Mouse (Mus musculus) mesoderm, embryonic 11.5 days (tissue): ENCODE data around the gene Trpc5.

Source experiments
- DNase-seq: peaks from one replicate; pipeline ENCODE4 v3.0.0-alpha.2; 2012; ENCODE audit warnings: low read depth, low spot score

The Trpc5 gene

DNA sequence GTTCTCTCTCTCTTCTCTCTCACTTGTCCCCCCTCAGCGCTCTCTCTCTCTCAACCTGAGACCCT is at the start of gene Trpc5:
TSS of gene Trpc5 (minus strand) at position 39 of the 65 bp plus-strand sequence.
- DNase-seq: no peak

GRCm38 (mm10) chrX:144716330-144716729 is 28.4 kb upstream of the Trpc5 start:
- no peak for DNase-seq

GRCm38 (mm10) chrX:144689859-144690181 is 1.8 kb upstream of the Trpc5 start:
- DNase-seq: peak; percentile 6

DNA sequence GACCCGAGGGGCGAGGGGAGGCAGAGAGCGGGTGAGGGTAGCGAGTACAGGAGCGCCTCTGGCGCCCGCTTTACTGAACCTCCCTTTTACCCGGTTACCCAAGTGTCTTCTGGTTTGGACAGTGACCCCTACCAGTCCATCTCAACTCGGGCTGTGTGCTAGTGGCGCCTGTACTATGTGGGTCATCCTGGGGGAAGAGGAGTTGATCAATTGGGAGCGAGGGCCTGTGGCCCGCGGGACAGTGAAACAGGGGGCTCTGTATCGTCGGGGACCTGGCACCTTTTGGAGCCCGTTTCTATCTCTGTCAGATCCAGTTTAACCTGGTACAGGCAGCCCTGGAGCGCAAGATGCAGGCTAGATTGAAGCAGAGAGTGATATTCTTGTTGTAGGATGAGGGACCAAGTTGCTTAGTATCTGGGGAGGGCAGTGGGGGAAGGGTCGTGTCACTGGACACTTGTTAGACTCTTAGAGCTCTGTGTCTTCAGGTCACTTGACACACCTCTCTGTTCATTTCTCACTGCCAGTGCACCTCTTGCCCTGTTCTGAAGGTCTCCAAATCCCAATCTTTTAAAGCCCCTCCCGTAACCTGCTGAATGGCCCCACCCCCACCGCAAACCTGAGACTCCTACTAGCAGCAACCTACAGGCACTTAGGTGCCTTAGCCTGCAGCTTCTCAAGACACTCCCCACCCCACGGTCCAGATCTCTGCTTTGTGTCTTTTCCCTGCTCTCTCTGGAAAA is 1.3 kb upstream of the Trpc5 start:
- DNase-seq: peak; percentile 4

- peak; percentile 2 for DNase-seq
These were observed 483 bp upstream of the Trpc5 start, which contains the start of gene Rtl4 for GRCm38 (mm10) chrX:144688207-144689118. Gene Rtl4, plus strand, starts transcription at chrX:144688907.

DNA sequence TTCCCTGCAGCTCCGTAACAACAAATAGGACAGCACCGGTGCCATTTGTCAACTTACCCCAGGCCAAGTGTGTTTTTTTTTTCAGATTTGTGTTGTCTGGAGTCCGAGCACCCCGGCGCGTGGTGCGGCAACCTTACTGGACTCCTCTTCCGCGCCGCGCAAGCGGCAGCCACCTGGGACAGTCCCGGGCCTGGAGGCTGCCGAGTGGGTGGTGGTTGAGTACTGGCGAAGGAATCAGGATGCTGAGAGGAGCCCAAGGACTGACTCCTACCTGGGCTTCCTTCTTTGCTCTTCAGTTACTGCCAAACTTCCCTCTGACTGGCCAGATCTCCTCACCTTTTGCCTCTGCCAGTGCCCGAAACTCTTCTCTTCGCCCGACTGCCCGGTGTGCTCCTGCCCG is 238 bp downstream of the Trpc5 start:
- DNase-seq: no peak

DNA sequence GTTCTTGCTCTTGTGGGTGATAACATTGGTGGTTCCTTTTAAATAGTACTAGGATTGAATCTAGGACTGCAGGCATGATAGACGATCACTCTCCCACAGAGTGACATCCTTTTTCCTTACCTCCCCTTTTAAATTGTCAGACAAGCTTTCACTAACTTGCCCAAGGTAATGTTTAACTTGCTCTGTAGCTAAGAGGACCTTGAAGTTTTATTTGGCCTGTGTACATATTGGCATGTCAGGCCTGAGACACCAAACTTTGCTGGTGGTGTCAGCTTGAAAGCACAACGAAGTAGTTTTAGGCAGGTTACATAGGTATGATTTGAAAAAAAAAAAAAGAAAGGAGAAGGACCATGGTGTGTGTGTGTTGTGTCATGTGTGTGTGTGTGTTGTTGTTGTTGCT is 35.8 kb downstream of the Trpc5 start:
- no peak for DNase-seq

GRCm38 (mm10) chrX:144645394-144645793 is 42.6 kb downstream of the Trpc5 start:
- peak; percentile 4 for DNase-seq

DNA sequence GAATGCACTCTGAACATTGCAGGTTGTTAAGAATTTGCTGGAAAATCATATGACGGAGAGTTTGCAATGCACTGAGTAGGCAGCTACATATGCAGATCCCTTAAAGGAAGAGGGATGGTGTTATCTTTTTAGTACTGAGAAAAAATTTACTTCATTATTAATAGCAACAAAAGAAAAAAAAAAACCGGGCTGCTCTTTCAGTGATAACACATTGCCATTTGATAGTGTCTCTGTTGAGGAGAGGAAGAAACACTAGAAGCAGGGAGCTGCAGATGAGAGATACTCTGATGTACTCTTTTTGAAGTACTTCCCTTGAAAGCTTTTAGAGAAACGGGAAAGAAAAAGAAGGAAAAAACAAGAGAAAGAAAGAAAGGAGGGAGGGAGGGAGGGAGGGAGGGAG is 43.2 kb downstream of the Trpc5 start:
- DNase-seq: no peak

DNA sequence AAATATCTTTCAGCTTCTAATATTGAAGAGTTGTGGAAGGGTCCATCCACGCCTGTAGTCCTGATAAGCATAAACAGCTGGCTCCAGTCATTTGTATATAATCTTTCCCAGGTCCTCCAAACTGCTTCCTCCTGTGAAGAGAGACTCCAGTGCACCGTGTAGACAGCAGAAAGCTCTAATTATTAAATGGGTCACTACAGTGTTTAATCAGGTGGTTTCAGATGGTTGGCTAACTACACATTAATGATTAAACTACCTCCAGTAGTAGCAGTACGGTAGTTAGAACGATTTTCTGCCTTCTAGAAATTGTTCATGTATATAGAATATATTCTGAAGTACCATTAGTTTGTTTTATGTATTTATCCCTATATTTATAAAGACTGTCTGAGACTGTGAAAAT is 75.2 kb downstream of the Trpc5 start:
- DNase-seq: no peak

- DNase-seq: peak; percentile 4
These were observed 151.5 kb downstream of the Trpc5 start for GRCm38 (mm10) chrX:144536431-144536830.

GRCm38 (mm10) chrX:144526042-144526441 is 161.9 kb downstream of the Trpc5 start:
- DNase-seq: no peak

- no peak for DNase-seq
These were observed 164.7 kb downstream of the Trpc5 start for GRCm38 (mm10) chrX:144523239-144523638.

DNA sequence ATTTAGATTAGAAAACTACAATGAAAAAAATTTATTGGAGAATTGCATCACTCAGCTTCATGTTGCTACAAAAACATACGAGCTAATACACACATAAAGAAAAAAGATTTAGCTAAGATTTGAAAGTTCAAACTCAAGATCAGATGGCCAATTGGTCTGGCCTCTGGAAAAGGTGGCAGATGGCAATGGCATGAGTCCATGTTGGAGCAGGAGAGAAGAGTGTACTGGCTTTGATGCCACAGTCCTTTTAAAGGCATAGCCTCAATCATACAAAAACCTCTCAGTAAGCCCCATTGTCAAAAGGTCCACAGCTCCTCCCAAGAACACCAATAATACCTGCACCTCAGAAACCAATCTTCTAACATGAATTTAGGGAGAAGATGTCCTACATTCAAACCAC is 196.6 kb downstream of the Trpc5 start:
- no peak for DNase-seq

DNA sequence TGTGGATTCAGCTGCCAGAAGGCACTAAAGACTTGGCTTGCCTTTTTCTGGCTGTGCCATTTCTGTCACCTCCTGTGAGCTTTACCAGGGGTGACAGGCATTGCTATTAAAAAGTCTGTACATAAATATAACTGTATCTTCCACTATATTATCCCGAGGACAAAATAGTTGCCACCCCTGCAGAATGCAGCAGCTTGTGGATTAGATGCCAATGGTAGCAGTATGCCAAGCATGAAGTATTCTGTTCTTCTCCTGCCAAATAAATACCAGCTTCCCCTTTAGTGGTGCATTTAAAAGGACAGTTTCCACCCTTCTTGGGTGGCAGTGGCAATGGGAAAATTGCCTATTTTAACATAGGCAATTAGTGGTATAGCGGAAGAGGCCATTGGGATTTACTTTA is 223.6 kb downstream of the Trpc5 start:
- no peak for DNase-seq

DNA sequence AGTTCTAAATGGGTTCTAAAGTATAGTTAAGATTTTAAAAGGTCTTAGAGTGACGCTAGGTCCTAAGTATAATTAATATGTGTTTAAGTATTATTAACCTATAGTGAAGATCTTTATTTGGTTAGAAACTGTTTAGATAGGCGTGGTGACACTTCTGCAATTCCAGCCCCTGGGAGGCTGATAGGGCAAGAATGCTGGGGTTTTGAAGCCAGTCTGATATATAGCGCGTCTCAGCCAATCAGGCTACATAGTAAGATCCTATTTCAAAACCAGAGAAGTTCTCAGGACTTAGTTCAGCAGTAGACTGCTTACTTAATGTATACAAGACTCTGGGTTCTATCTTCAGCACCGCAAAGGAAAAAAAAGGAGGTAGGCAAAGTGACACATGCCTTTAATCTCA is 231.7 kb downstream of the Trpc5 start, which contains the start of gene Trpc5os:
TSS of gene Trpc5os (plus strand) at position 301 of the 400 bp plus-strand sequence.
- no peak for DNase-seq

DNA sequence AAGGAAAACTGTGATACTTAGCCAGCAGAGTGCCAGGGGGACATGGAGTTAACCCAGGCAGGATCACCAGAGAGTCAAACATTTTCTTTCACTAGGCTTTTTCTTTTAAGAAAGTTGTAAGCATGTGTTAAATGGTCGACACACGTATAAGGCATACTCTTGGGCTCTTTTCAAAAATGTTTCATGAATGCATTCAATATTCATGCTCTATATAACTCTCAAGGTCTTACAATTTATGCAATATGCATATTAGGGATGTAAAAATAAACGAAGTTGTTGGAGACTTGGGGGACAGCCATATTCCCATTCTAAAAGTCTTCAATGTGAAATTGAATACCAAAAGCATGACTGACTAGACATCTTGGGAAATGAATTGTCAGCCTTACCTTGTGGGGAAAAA is 264.1 kb downstream of the Trpc5 start:
- no peak for DNase-seq

DNA sequence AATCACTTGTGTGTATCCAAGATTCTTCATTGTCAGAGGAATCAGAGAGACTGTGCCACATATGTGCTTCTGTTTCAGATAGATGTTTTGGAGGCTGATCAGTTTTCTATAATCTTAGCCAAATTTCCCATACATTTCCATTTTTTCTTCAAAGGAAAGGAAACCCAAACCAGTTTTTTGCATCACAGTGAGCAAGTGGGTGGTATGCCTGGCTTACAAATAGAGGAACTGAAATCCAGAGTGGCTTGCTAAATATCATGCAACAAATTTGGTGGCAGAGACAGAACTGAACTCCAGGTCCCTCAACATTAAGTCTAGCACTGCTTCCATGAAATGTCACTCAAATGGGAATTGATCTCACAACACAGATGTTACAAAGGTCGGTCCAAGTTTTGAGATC is 266.9 kb downstream of the Trpc5 start:
- DNase-seq: no peak

- DNase-seq: no peak
These were observed 267.7 kb downstream of the Trpc5 start for GRCm38 (mm10) chrX:144420259-144420658.

DNA sequence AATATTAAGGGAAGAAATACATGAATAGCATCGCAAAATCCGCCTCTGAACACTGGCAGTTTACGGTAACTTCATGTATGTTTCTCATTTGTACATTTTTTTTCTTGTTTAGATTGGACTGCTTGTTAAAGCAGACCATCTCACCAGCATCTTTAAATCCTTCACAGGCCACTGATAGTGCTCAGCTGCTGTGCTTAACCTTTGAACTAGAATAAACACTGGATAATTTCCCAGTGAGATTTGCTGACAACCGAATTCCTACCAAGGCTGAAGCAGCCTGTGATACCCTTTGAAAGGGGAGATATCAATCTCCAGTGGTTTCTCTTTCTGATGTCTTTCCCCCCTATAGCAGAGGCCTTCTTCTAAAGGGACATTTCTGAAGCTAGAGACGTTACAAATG is 279.9 kb downstream of the Trpc5 start:
- no peak for DNase-seq

DNA sequence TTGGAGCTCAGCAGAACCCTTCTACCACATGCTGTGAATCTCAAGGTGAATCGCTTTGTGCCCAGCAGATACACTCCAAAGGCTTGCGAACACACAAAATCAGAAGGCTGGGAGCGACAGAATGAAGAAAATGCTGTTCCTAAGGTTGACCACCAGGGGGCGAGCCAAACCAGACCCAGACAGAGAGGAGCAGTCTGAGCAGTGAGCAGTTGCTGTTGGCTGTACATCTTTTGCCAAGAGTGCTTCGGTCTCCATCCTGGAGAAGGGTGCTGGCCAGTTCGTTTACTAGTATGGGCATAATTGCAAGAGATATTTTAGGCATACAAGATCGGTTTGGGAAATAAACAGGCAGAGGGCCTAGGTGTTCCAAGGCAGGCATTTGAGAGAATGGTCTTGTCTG is 284.5 kb downstream of the Trpc5 start:
- DNase-seq: peak; percentile 41

DNA sequence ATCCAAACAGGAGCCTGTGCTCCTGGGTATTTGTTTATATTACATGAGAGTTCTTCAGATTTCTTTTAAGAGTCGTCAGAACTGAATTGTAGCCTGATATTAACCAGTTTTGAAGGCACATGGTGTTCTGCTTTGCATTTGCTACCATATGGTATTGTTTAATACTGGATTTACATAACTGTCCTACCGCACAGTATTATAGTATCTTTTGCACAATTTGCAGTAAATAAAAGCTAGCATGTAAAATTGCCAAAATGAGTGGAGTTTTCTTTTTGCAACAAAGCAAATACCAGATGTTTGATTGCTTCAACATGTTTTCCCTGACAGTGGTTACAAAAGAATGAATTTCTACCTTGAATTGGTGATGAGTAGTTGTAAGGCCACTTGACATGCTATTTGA is 313.8 kb downstream of the Trpc5 start:
- no peak for DNase-seq

DNA sequence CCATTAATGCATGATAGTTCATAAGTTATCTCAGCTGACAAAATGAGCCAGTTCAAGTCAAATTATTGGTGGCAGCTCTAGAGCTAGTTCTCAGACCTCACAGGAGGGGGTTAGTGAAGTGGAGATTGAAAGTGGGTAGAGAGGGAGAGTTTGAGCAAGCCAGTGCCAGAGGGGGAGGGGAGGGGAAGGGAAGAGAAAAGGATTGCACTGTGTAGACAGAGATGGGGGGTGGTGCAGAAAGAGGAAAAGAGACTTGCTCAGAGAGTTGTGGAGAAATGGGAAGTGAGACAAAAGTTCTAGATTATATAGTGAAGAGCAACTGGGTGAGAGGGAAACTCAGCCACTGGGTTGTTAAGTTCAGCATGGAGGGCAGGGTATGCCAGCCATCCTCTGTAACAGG is 349.6 kb downstream of the Trpc5 start:
- no peak for DNase-seq

DNA sequence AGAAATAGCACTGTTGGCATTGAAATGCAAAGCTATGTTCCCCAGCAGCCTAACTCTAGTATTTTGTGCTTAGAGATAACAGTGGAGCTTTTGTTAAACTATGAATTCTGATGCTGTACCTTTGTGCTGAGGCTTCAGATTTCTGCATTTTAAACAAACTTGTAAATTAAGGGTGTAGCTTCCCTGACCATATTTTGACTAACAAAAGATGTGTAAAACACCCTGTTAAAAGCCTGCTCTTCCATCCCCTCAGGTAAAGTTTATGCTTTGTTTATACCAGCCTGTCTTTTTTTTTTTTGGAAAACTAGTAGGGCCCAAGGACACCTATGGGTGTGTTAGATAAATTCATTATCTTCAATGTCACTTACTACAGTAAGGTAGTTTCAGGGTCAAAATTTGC is 350.0 kb downstream of the Trpc5 start:
- no peak for DNase-seq
